Mouse (Mus musculus): ENCODE data around the gene Ror2.

GRCm38 (mm10) chr13:53192286-53192685 lies 93.6 kb downstream of the Ror2 start:
- TF ChIP-seq TAL1 (IDR thresholded peaks at IDR 0.05; ENCODE audit: low read length) (no peak), GATA1 (IDR thresholded peaks at IDR 0.05; ENCODE audit: low read length) (no peak)

Measured in erythroblast, embryonic 14.5 days (primary cell).